Mouse (Mus musculus): ENCODE data around the gene Rdm1. TPM values are rescaled to one million over a fixed set of nuclear protein-coding genes. Genes with fewer than 3 reads are reported as not detected.

Gene Rdm1
- polyA plus RNA-seq (2014; fragmentation: Illumina TruSeq; extraction: RNeasy Lipid Tissue Mini Kit (QIAGEN cat#74804); ENCODE audit: low read depth, low replicate concordance) = 2.0 TPM

GRCm38 (mm10) chr11:101626995-101627856 lies at the start of gene Rdm1:
Gene Rdm1, plus strand, starts transcription at chr11:101627195.

GRCm38 (mm10) chr11:101582054-101583035 lies 44.6 kb upstream of the Rdm1 start, which contains the start of gene Tmem106a:
Gene Tmem106a, plus strand, starts transcription at chr11:101582242.

GRCm38 (mm10) chr11:101599156-101599555 lies 27.8 kb upstream of the Rdm1 start, which contains the start of gene Gm11634:
Gene Gm11634, minus strand, starts transcription at chr11:101599256.

GRCm38 (mm10) chr11:101664825-101665635 lies 38.0 kb downstream of the Rdm1 start, which contains the start of gene Arl4d:
Gene Arl4d, plus strand, starts transcription at chr11:101665541.

Other genes with a start within 250 kb of the Rdm1 start
- 8.6 TPM for gene Aarsd1, start 209.6 kb upstream of the Rdm1 start, polyA plus RNA-seq (2014; fragmentation: Illumina TruSeq; extraction: RNeasy Lipid Tissue Mini Kit (QIAGEN cat#74804); ENCODE audit: low read depth, low replicate concordance)
- gene Gm27029, start 202.4 kb upstream of the Rdm1 start, polyA plus RNA-seq (2014; fragmentation: Illumina TruSeq; extraction: RNeasy Lipid Tissue Mini Kit (QIAGEN cat#74804); ENCODE audit: low read depth, low replicate concordance) = not detected
- gene Rundc1, start 202.1 kb upstream of the Rdm1 start, polyA plus RNA-seq (2014; fragmentation: Illumina TruSeq; extraction: RNeasy Lipid Tissue Mini Kit (QIAGEN cat#74804); ENCODE audit: low read depth, low replicate concordance) = 5.1 TPM
- gene Ptges3l, start 201.9 kb upstream of the Rdm1 start, polyA plus RNA-seq (2014; fragmentation: Illumina TruSeq; extraction: RNeasy Lipid Tissue Mini Kit (QIAGEN cat#74804); ENCODE audit: low read depth, low replicate concordance) = 2.7 TPM
- 55.5 TPM for gene Rpl27, start 184.9 kb upstream of the Rdm1 start, polyA plus RNA-seq (2014; fragmentation: Illumina TruSeq; extraction: RNeasy Lipid Tissue Mini Kit (QIAGEN cat#74804); ENCODE audit: low read depth, low replicate concordance)
- gene Ifi35, start 178.8 kb upstream of the Rdm1 start, polyA plus RNA-seq (2014; fragmentation: Illumina TruSeq; extraction: RNeasy Lipid Tissue Mini Kit (QIAGEN cat#74804); ENCODE audit: low read depth, low replicate concordance) = 3.5 TPM
- gene Rnd2, start 162.2 kb upstream of the Rdm1 start, polyA plus RNA-seq (2014; fragmentation: Illumina TruSeq; extraction: RNeasy Lipid Tissue Mini Kit (QIAGEN cat#74804); ENCODE audit: low read depth, low replicate concordance) = 6.2 TPM
- 5.2 TPM for gene Vat1, start 161.0 kb upstream of the Rdm1 start, polyA plus RNA-seq (2014; fragmentation: Illumina TruSeq; extraction: RNeasy Lipid Tissue Mini Kit (QIAGEN cat#74804); ENCODE audit: low read depth, low replicate concordance)
- 3.9 TPM for gene Brca1, start 75.2 kb upstream of the Rdm1 start, polyA plus RNA-seq (2014; fragmentation: Illumina TruSeq; extraction: RNeasy Lipid Tissue Mini Kit (QIAGEN cat#74804); ENCODE audit: low read depth, low replicate concordance)
- gene Nbr1, start 75.0 kb upstream of the Rdm1 start, polyA plus RNA-seq (2014; fragmentation: Illumina TruSeq; extraction: RNeasy Lipid Tissue Mini Kit (QIAGEN cat#74804); ENCODE audit: low read depth, low replicate concordance) = 196 TPM
- gene Tmem106a, start 45.0 kb upstream of the Rdm1 start, polyA plus RNA-seq (2014; fragmentation: Illumina TruSeq; extraction: RNeasy Lipid Tissue Mini Kit (QIAGEN cat#74804); ENCODE audit: low read depth, low replicate concordance) = 8.6 TPM
- not detected for gene Gm11634, start 27.9 kb upstream of the Rdm1 start, polyA plus RNA-seq (2014; fragmentation: Illumina TruSeq; extraction: RNeasy Lipid Tissue Mini Kit (QIAGEN cat#74804); ENCODE audit: low read depth, low replicate concordance)
- 2.3 TPM for gene Arl4d, start 38.3 kb downstream of the Rdm1 start, polyA plus RNA-seq (2014; fragmentation: Illumina TruSeq; extraction: RNeasy Lipid Tissue Mini Kit (QIAGEN cat#74804); ENCODE audit: low read depth, low replicate concordance)
- 23.8 TPM for gene Dhx8, start 105.7 kb downstream of the Rdm1 start, polyA plus RNA-seq (2014; fragmentation: Illumina TruSeq; extraction: RNeasy Lipid Tissue Mini Kit (QIAGEN cat#74804); ENCODE audit: low read depth, low replicate concordance)
- not detected for gene Etv4, start 158.2 kb downstream of the Rdm1 start, polyA plus RNA-seq (2014; fragmentation: Illumina TruSeq; extraction: RNeasy Lipid Tissue Mini Kit (QIAGEN cat#74804); ENCODE audit: low read depth, low replicate concordance)